Mouse (Mus musculus): ENCODE results near the gene Cfap57. TPM values are rescaled to one million over a fixed set of nuclear protein-coding genes. Genes with fewer than 3 reads are reported as not detected.
"Not testable (repeated sequence)": the region's sequence is repeated elsewhere in the genome, so short reads cannot be mapped to it uniquely, and the experiment has no call there.

Gene Cfap57
- polyA plus RNA-seq, 1 experiment from 2014 or later = 0.19 TPM

- Histone ChIP-seq H3K4me2 (replicated peaks; ENCODE audit: low read depth, low read length) (no peak overlapping the region), H3K36me3 (ENCODE audit: control insufficient read depth, insufficient read depth, low read length) (no peaks in the 10 kb centered on the region), H3K27ac (ENCODE audit: low read length) (no peak overlapping the region), H3K4me3 (ENCODE audit: low read depth, low read length) (no peak overlapping the region), H3K27me3 (ENCODE audit: control insufficient read depth, insufficient read depth, low read length) (no peaks in the 10 kb centered on the region), H3K9me3 (ENCODE audit: control insufficient read depth, low read depth, low read length) (no peaks in the 10 kb centered on the region), H3K9ac (replicated peaks; ENCODE audit: low read depth, low read length) (no peak overlapping the region), H3K4me1 (ENCODE audit: control insufficient read depth, insufficient read depth, low read length) (no peaks in the 10 kb centered on the region)
- no peak for ATAC-seq (ENCODE audit: insufficient number of reproducible peaks, insufficient read depth, low FRiP score, low read depth)
- 80% methylated on average over 15 of the region's 15 CpGs for WGBS
Measured at GRCm38 (mm10) chr4:118571441-118571840, 49.1 kb downstream of the Cfap57 start.

GRCm38 (mm10) chr4:118569320-118569719, 51.3 kb downstream of the Cfap57 start:
- no peaks in the 10 kb centered on the region for H3K4me1 ChIP-seq (ENCODE audit: control insufficient read depth, insufficient read depth, low read length)
- H3K4me3 ChIP-seq (ENCODE audit: low read depth, low read length) = no peak overlapping the region
- H3K27me3 ChIP-seq (ENCODE audit: control insufficient read depth, insufficient read depth, low read length) = no peaks in the 10 kb centered on the region
- WGBS = 73% methylated on average over 23 of the region's 23 CpGs
- no peak overlapping the region for H3K4me2 ChIP-seq (replicated peaks; ENCODE audit: low read depth, low read length)
- ATAC-seq (ENCODE audit: insufficient number of reproducible peaks, insufficient read depth, low FRiP score, low read depth) = 0 out of 2 replicates have a peak, but pooled peaks have one; percentile 7
- H3K9me3 ChIP-seq (ENCODE audit: control insufficient read depth, low read depth, low read length) = no peaks in the 10 kb centered on the region
- no peak overlapping the region for H3K9ac ChIP-seq (replicated peaks; ENCODE audit: low read depth, low read length)
- no peak overlapping the region for H3K27ac ChIP-seq (ENCODE audit: low read length)
- H3K36me3 ChIP-seq (ENCODE audit: control insufficient read depth, insufficient read depth, low read length) = no peaks in the 10 kb centered on the region

- H3K36me3 ChIP-seq (ENCODE audit: control insufficient read depth, insufficient read depth, low read length) = no peaks in the 10 kb centered on the region
- no peaks in the 10 kb centered on the region for H3K9me3 ChIP-seq (ENCODE audit: control insufficient read depth, low read depth, low read length)
- no peaks in the 10 kb centered on the region for H3K4me1 ChIP-seq (ENCODE audit: control insufficient read depth, insufficient read depth, low read length)
- no peak overlapping the region for H3K4me2 ChIP-seq (replicated peaks; ENCODE audit: low read depth, low read length)
- no peak overlapping the region for H3K27ac ChIP-seq (ENCODE audit: low read length)
- no peaks in the 10 kb centered on the region for H3K27me3 ChIP-seq (ENCODE audit: control insufficient read depth, insufficient read depth, low read length)
- H3K9ac ChIP-seq (replicated peaks; ENCODE audit: low read depth, low read length) = no peak overlapping the region
- WGBS = 64% methylated on average over 10 of the region's 10 CpGs
- H3K4me3 ChIP-seq (ENCODE audit: low read depth, low read length) = no peak overlapping the region
- no peak for ATAC-seq (ENCODE audit: insufficient number of reproducible peaks, insufficient read depth, low FRiP score, low read depth)
Measured at GRCm38 (mm10) chr4:118568709-118569108, 51.9 kb downstream of the Cfap57 start.

- ATAC-seq (ENCODE audit: insufficient number of reproducible peaks, insufficient read depth, low FRiP score, low read depth) = no peak
- H3K9ac ChIP-seq (replicated peaks; ENCODE audit: low read depth, low read length) = no peak overlapping the region
- 29% methylated on average over 7 of the region's 7 CpGs for WGBS
Measured at GRCm38 (mm10) chr4:118566161-118566676, 54.4 kb downstream of the Cfap57 start.

GRCm38 (mm10) chr4:118564926-118565279, 55.7 kb downstream of the Cfap57 start:
- Histone ChIP-seq H3K9me3 (ENCODE audit: control insufficient read depth, low read depth, low read length) (no peaks in the 10 kb centered on the region), H3K36me3 (ENCODE audit: control insufficient read depth, insufficient read depth, low read length) (no peaks in the 10 kb centered on the region), H3K4me1 (ENCODE audit: control insufficient read depth, insufficient read depth, low read length) (no peaks in the 10 kb centered on the region), H3K27me3 (ENCODE audit: control insufficient read depth, insufficient read depth, low read length) (no peaks in the 10 kb centered on the region), H3K4me2 (replicated peaks; ENCODE audit: low read depth, low read length) (no peak overlapping the region), H3K27ac (ENCODE audit: low read length) (no peak overlapping the region), H3K9ac (replicated peaks; ENCODE audit: low read depth, low read length) (no peak overlapping the region), H3K4me3 (ENCODE audit: low read depth, low read length) (no peak overlapping the region)
- no peak for ATAC-seq (ENCODE audit: insufficient number of reproducible peaks, insufficient read depth, low FRiP score, low read depth)
- WGBS = 65% methylated on average over 3 of the region's 3 CpGs

More at GRCm38 (mm10) chr4:118566161-118566676, 54.4 kb downstream of the Cfap57 start:
- no peak overlapping the region for H3K4me3 ChIP-seq (ENCODE audit: low read depth, low read length)
- no peak overlapping the region for H3K27ac ChIP-seq (ENCODE audit: low read length)
- H3K4me2 ChIP-seq (replicated peaks; ENCODE audit: low read depth, low read length) = no peak overlapping the region
- no peaks in the 10 kb centered on the region for H3K36me3 ChIP-seq (ENCODE audit: control insufficient read depth, insufficient read depth, low read length)
- no peaks in the 10 kb centered on the region for H3K27me3 ChIP-seq (ENCODE audit: control insufficient read depth, insufficient read depth, low read length)
- H3K4me1 ChIP-seq (ENCODE audit: control insufficient read depth, insufficient read depth, low read length) = no peaks in the 10 kb centered on the region
- no peaks in the 10 kb centered on the region for H3K9me3 ChIP-seq (ENCODE audit: control insufficient read depth, low read depth, low read length)

GRCm38 (mm10) chr4:118564062-118564925, 56.3 kb downstream of the Cfap57 start:
- ATAC-seq (ENCODE audit: insufficient number of reproducible peaks, insufficient read depth, low FRiP score, low read depth) = no peak
- 70% methylated on average over 13 of the region's 13 CpGs for WGBS

GRCm38 (mm10) chr4:118553039-118553649, 67.4 kb downstream of the Cfap57 start:
- H3K4me2 ChIP-seq (replicated peaks; ENCODE audit: low read depth, low read length) = no peak overlapping the region
- no peak overlapping the region for H3K27ac ChIP-seq (ENCODE audit: low read length)
- no peaks in the 10 kb centered on the region for H3K4me1 ChIP-seq (ENCODE audit: control insufficient read depth, insufficient read depth, low read length)
- H3K9ac ChIP-seq (replicated peaks; ENCODE audit: low read depth, low read length) = no peak overlapping the region
- H3K36me3 ChIP-seq (ENCODE audit: control insufficient read depth, insufficient read depth, low read length) = no peaks in the 10 kb centered on the region
- ATAC-seq (ENCODE audit: insufficient number of reproducible peaks, insufficient read depth, low FRiP score, low read depth) = no peak
- no peaks in the 10 kb centered on the region for H3K27me3 ChIP-seq (ENCODE audit: control insufficient read depth, insufficient read depth, low read length)
- H3K4me3 ChIP-seq (ENCODE audit: low read depth, low read length) = no peak overlapping the region
- whole genome bisulfite sequencing = 63% methylated on average over 3 of the region's 3 CpGs
- no peaks in the 10 kb centered on the region for H3K9me3 ChIP-seq (ENCODE audit: control insufficient read depth, low read depth, low read length)

More at GRCm38 (mm10) chr4:118564062-118564925, 56.3 kb downstream of the Cfap57 start:
- H3K27me3 ChIP-seq (ENCODE audit: control insufficient read depth, insufficient read depth, low read length) = no peaks in the 10 kb centered on the region
- no peaks in the 10 kb centered on the region for H3K9me3 ChIP-seq (ENCODE audit: control insufficient read depth, low read depth, low read length)
- H3K4me1 ChIP-seq (ENCODE audit: control insufficient read depth, insufficient read depth, low read length) = no peaks in the 10 kb centered on the region
- H3K36me3 ChIP-seq (ENCODE audit: control insufficient read depth, insufficient read depth, low read length) = no peaks in the 10 kb centered on the region
- H3K4me2 ChIP-seq (replicated peaks; ENCODE audit: low read depth, low read length) = no peak overlapping the region
- no peak overlapping the region for H3K4me3 ChIP-seq (ENCODE audit: low read depth, low read length)
- no peak overlapping the region for H3K9ac ChIP-seq (replicated peaks; ENCODE audit: low read depth, low read length)
- H3K27ac ChIP-seq (ENCODE audit: low read length) = no peak overlapping the region

GRCm38 (mm10) chr4:118548130-118548480, 72.5 kb downstream of the Cfap57 start:
- not testable (repeated sequence) for H3K9ac ChIP-seq (replicated peaks; ENCODE audit: low read depth, low read length); H3K4me3 ChIP-seq (ENCODE audit: low read depth, low read length); H3K27me3 ChIP-seq (ENCODE audit: control insufficient read depth, insufficient read depth, low read length); H3K36me3 ChIP-seq (ENCODE audit: control insufficient read depth, insufficient read depth, low read length); H3K27ac ChIP-seq (ENCODE audit: low read length); ATAC-seq (ENCODE audit: insufficient number of reproducible peaks, insufficient read depth, low FRiP score, low read depth); H3K9me3 ChIP-seq (ENCODE audit: control insufficient read depth, low read depth, low read length); H3K4me1 ChIP-seq (ENCODE audit: control insufficient read depth, insufficient read depth, low read length); H3K4me2 ChIP-seq (replicated peaks; ENCODE audit: low read depth, low read length)
- WGBS = 84% methylated on average over 10 of the region's 10 CpGs
